Mouse (Mus musculus) layer of hippocampus, adult 8-10 months (tissue): ENCODE data around the gene Ptk7. TPM values are rescaled to one million over a fixed set of nuclear protein-coding genes. Genes with fewer than 3 reads are reported as not detected.

Experiments
- DNase-seq, 2 experiments: peaks; one replicate each; pipeline ENCODE4 v3.0.0; 2022; ENCODE audit warnings: low spot score in 2 of 2
- total RNA-seq, 4 experiments: library from RNA; stranded (reverse); gene quantifications; 2 replicates each; pipeline ENCODE4 v1.2.4; 2022

Gene Ptk7
- total RNA-seq, 4 experiments from 2014 or later, result 8.2 to 9.2 (median 8.9) TPM

DNA sequence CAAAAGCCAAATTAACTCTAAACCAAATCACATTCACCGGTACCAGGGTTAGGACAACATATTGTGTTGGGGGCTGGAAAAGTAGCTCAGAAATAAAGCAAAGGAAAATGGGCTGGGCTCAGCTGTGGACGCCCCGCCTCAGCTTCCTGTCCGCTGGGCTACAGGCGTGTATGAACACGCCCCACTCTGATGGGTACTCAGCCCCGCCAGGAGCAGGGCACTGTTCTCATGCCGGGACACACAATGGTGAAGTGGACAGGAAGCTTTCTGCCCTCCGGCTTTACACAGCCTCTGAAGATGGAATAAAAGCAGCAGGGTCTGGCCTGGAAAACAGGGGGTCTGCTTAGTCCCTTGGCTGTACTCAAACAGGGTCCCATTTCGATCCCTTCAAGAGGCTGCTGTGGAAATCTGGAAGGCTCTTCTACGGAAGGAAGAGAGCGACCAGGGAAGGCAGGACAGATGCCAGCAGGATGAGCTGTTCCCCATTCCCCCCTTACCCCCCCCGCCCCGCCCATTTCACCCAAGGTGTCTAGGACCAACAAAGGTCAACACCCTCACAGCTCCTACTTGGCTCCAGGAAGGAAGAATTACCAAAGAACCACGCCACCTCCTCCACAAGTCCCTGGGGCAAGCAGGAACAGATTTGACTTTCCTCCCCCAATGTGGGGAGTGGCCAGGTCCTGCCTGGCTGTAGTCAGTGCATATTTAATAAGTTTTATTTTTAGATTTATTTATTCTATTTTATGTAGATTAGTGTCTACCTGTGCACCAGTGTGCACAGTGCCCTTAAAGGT, 19.4 kb downstream of the Ptk7 start:
- no peak for DNase-seq

- no peak for DNase-seq
These were observed 23.3 kb downstream of the Ptk7 start for GRCm38 (mm10) chr17:46605987-46606386.

GRCm38 (mm10) chr17:46605126-46605525, 24.2 kb downstream of the Ptk7 start:
- no peak for DNase-seq

GRCm38 (mm10) chr17:46603229-46603628, 26.1 kb downstream of the Ptk7 start:
- DNase-seq, result no peak

DNA sequence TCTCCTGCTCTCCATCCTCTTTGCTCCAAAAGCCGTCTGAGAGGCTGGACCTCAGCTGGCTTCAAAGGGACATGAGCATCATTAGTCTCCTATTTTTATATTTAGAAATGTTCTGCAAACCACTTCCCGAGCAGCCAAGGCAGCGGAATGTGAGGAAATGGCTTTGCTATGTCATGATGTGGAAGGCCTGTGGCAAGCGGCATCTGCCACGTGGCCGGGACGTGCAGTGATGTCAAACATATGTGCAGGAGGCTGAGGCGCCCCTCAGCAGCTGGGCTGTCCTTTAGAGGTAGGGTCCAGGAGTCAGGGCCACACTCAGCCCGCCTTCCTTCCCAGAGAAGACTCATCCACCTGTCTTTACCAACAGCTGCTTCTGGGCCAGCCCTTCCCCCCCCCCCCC, 27.1 kb downstream of the Ptk7 start:
- DNase-seq, result no peak

GRCm38 (mm10) chr17:46600569-46600968, 28.7 kb downstream of the Ptk7 start:
- DNase-seq, result no peak

DNA sequence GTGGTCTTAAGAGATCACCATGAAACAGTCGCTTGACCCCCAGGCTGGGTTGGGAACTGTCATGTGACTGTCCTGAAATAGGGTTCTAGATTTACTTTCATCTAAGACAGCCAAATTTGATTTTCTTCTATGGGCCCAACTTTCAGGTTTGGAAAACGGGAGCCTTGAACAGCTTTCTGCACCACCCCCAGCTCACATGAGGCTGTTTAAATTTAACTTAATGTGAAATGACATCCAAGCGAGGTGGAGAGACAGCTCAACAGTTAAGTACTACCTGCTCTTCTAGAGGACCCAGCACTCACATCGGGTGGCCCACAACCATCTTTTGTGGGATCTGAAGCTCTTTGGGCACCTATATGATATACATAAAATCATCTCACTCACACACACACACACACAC, 30.3 kb downstream of the Ptk7 start:
- DNase-seq, result no peak

DNA sequence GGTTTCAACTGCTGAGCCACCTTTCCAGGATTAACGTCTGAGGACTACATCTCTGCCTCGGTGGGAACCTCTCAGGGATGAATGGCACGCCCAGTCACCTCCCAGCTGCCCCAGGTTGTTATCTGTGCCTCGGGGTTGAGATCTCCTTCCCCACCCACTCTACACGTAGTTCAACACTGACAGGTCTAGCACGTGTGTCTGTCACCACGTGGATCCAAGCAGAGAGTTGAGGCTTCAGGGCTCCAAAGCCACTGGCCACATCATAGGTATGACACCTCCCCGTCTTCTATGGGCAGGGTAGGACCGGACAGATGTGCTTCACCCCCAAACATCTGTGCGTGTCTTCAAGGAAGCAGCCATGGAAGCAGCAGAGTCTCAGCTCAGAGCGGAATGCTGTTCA, 31.3 kb downstream of the Ptk7 start:
- DNase-seq, result no peak

DNA sequence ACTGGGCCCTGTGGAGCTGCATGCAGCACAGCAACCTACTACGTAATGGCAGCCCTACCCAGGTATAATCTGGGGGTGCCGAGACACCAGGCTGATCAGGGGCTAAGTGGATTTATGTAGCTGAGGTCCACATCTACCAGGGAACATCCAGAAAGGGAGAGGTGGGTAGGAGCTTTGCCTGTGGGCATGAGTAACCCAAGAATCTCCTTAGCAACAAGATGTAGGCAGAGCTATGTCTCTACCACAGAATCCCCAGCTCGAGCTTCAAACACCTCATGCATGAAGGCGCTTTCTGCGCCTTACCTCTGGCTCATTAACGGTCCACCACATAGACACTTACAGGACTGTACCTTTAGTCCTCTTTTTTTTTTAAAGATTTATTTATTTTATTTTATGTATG, 34.0 kb downstream of the Ptk7 start:
- DNase-seq, result no peak

DNA sequence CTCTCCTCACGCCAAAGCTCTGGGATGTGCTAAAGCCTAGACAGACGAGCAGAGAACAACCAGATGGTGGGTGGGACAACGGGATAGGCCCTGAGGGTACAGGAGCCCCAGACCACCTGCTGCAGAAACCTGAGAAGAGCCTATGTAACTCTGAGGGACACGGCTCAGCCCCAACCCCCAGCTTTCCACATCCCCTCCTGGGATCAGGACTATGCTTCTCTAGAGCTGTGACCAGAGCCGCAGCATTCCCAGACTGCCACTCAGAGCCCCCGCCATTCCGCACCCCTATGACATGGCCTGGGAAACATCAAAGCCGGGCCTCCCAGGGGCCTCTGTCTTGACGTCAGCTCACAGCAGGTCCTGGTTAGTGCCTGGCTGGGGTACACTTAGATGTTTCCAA, 34.7 kb downstream of the Ptk7 start:
- no peak for DNase-seq

DNA sequence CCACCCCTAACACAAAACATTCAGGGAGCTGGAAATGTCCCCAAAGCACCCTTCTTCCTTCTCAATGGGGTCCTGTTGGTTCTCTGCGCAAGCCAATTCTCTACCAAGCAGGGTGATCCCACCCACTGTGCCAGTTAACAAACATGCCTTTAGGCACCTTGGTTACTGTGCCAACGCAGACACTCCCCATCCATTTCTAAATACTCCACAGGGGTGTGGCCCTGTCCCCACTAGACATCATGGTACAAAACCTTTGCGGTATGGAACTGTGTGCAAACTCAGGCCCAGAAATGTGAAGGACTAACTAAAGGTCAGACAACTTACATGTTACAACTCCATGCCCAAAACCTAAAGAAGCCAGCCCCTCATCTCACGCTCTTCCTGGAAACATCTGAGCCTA, 36.2 kb downstream of the Ptk7 start:
- no peak for DNase-seq

- DNase-seq, result no peak
These were observed 37.9 kb downstream of the Ptk7 start for GRCm38 (mm10) chr17:46591406-46591805.

GRCm38 (mm10) chr17:46590439-46590838, 38.9 kb downstream of the Ptk7 start:
- no peak for DNase-seq

- DNase-seq, result no peak
These were observed 39.5 kb downstream of the Ptk7 start for GRCm38 (mm10) chr17:46589635-46590314.

GRCm38 (mm10) chr17:46588913-46589312, 40.4 kb downstream of the Ptk7 start:
- no peak for DNase-seq

- DNase-seq, result no peak
These were observed 41.1 kb downstream of the Ptk7 start for GRCm38 (mm10) chr17:46588173-46588572.

GRCm38 (mm10) chr17:46586327-46586726, 43.0 kb downstream of the Ptk7 start:
- DNase-seq, result no peak

DNA sequence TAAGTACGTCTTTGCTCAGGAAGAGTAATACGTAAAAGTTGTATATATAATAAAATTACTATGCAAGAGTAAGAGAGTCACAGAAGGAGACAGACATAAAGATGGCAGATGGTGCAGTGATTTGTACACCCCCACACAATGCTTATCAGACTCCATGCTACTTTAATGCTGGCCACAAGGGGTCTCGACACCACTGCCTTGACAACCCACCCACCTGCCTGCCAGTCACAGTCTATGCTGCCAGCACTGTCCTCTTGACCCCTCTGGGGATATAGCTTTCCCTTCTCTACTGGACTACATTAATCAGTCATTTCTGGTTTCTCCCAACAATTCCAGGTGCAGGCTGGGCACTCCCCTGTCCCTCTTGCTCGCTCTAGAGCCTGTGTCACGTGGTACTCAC, 50.7 kb downstream of the Ptk7 start:
- no peak for DNase-seq

GRCm38 (mm10) chr17:46576070-46576469, 53.2 kb downstream of the Ptk7 start:
- no peak for DNase-seq

GRCm38 (mm10) chr17:46574535-46574934, 54.8 kb downstream of the Ptk7 start:
- DNase-seq, result no peak

GRCm38 (mm10) chr17:46571005-46571404, 58.3 kb downstream of the Ptk7 start:
- DNase-seq, result no peak

GRCm38 (mm10) chr17:46559146-46559545, 70.2 kb downstream of the Ptk7 start:
- no peak for DNase-seq

- no peak for DNase-seq
These were observed 71.2 kb downstream of the Ptk7 start for GRCm38 (mm10) chr17:46558151-46558550.
